Mouse (Mus musculus) urinary bladder, postnatal 0 days (tissue): Measurements from ENCODE around the gene Gm8122. TPM values are rescaled to one million over a fixed set of nuclear protein-coding genes. Genes with fewer than 3 reads are reported as not detected.

Experiments used
- polyA plus RNA-seq: library from polyadenylated mRNA; unstranded; fragments of >200 nt; fragmentation: Nextera tagmentation; extraction: Ambion mirVana; gene quantifications from 2 replicates; pipeline ENCODE4 v1.2.1, GENCODE M21; 2015

Gene Gm8122
- polyA plus RNA-seq = not detected in 2 replicates

GRCm38 (mm10) chr14:43235204-43235603 lies at the start of gene Gm8122:
Gene Gm8122 (minus strand): TSS chr14:43235304.

GRCm38 (mm10) chr14:43274986-43275511 lies 39.9 kb upstream of the Gm8122 start, which contains the start of gene Gm9732:
Gene Gm9732 (plus strand): TSS chr14:43275036.

GRCm38 (mm10) chr14:43258349-43258748 lies 23.2 kb upstream of the Gm8122 start, which contains the start of gene Gm8126:
Gene Gm8126 (plus strand): TSS chr14:43258649.

Other genes with a start within 250 kb of the Gm8122 start
- not detected in 2 replicates for gene Gm8082, start 241.7 kb downstream of the Gm8122 start, polyA plus RNA-seq
- not detected in 2 replicates for gene Gm10376, start 219.7 kb downstream of the Gm8122 start, polyA plus RNA-seq
- not detected in 2 replicates for gene Gm8094, start 158.7 kb downstream of the Gm8122 start, polyA plus RNA-seq
- not detected in 2 replicates for gene Gm8104, start 134.7 kb downstream of the Gm8122 start, polyA plus RNA-seq
- not detected in 2 replicates for gene Gm7233, start 55.4 kb downstream of the Gm8122 start, polyA plus RNA-seq
- not detected in 2 replicates for gene Gm8126, start 23.3 kb upstream of the Gm8122 start, polyA plus RNA-seq
- gene Gm9732, start 39.7 kb upstream of the Gm8122 start, polyA plus RNA-seq = not detected in 2 replicates
- gene Gm8127, start 58.5 kb upstream of the Gm8122 start, polyA plus RNA-seq = not detected in 2 replicates
- gene 1700001F09Rik, start 112.5 kb upstream of the Gm8122 start, polyA plus RNA-seq = not detected in 2 replicates
- not detected in 2 replicates for gene Gm8138, start 181.0 kb upstream of the Gm8122 start, polyA plus RNA-seq